Mouse (Mus musculus): ENCODE data around the gene Abca7.

The Abca7 gene

GRCm38 (mm10) chr10:80019471-80020131 is 23.3 kb downstream of the Abca7 start:
- intact Hi-C loops (cut with DNase I), result no loop called here

DNA sequence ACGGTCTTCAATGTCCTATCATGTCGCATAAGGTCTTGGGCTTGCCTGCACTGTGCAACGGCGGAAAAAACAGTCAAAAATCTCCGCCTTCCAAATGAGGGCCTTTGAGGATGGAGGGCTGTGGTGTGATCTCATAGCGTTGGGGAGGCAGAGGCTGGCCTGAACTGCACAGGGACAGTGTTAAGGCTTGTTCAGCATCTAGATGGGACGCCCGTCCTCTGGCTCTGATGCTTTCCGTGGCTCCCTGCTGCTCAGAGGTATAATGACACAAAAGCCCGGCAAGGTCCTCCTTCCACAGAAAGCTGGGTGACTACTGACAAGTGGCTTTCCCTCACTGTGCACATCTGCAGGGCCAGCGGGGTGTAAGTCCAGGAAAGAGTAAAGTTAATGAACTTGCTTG is 23.9 kb downstream of the Abca7 start:
- intact Hi-C loops (cut with DNase I), result no loop called here

DNA sequence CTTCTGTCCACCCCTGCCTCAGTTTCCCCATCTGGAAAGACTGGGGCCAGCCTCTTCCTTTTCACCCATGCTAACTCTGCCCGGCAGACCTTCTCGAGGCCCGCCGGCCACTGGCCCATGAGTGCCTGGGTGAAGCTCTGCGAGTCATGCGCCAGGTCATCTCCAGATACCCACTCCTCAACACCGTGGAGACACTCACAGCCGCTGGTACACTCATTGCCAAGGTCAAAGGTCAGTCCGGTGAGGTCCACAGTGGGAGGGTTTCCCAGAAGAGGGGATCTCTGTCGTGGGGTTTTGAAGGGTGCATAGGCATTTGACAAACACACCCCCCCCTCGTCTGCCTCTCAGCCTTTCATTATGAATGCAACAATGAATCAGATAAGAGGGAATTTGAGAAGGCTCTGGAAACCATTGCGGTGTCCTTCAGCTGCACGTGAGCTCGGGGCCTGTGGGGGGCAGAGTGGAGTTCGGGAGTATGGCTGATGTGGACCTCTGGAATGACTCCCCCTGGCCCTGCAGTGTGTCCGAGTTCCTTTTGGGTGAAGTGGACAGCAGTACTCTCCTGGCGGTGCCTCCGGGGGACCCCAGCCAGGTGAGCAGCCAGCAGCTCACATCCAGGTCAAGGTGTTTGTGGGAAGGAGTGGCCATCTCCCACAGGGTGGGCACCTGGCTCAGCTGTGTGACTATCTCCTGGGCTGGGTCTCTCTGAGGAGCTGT is 24.5 kb downstream of the Abca7 start:
- intact Hi-C loops (cut with DNase I), result no loop called here

GRCm38 (mm10) chr10:80021320-80021641 is 25.0 kb downstream of the Abca7 start:
- intact Hi-C loops (cut with DNase I), result no loop called here

- intact Hi-C loops (cut with DNase I), result no loop called here
These were observed 25.9 kb downstream of the Abca7 start for GRCm38 (mm10) chr10:80022164-80022563.

DNA sequence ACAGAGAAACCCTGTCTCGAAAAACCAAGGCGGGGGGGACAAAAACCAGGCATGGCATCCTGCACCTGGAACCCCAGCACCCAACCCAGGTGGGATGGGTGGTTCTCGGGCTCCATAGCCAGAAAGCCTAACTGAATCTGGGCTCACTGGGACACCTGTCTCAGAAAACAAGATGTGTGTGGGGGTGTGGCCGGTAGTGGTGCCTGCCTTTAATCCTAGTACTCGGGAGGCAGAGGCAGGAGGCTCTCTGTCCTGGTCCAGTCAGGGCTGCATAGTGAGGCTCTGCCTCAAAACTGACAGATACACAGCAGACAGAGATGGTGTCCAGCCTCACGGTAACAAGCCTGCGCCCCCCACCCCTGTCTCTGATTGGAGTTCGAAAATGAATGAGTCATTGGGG is 26.5 kb downstream of the Abca7 start:
- intact Hi-C loops (cut with DNase I), result no loop called here

DNA sequence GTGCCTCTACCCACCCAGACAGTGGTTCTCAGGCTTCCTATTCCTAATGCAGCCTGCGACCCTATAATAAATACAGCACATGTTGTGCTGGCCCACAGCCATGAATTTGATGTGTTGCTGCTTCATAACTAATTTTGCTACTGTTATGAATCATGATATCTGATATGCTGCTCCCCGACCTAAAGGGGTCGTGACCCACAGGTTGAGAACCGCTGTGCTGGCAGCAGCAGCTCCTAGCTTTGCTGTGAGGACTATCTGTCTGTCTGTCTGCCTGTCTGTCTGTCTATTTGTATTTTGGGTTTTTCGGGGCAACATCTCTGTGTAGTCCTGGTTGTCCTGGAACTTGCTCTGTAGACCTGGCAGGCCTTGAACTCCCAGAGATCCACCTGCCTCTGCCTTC is 27.5 kb downstream of the Abca7 start:
- intact Hi-C loops (cut with DNase I), result no loop called here

- intact Hi-C loops (cut with DNase I), result no loop called here
These were observed 28.1 kb downstream of the Abca7 start for GRCm38 (mm10) chr10:80024229-80025043.

- intact Hi-C loops (cut with DNase I), result no loop called here
These were observed 28.7 kb downstream of the Abca7 start for GRCm38 (mm10) chr10:80025044-80025347.

DNA sequence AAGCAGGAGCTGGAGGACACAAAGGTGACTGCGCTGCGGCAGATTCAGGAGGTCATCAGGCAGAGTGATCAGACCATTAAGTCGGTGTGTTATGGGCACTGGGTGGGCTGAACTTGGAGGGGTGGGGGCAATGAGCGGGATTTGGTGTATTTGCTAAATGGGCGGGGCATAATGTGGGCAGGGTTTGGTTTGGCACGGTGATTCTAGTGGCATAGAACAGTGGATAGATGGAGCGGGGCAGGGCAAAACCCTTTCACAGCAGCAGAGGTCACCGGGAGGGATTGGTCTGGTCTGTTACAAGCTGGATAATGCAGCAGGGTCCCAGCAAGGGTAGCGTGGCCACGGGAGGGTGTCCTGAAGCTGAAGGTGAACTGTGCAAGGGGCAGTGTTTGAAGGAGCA is 29.2 kb downstream of the Abca7 start:
- intact Hi-C loops (cut with DNase I), result no loop called here

DNA sequence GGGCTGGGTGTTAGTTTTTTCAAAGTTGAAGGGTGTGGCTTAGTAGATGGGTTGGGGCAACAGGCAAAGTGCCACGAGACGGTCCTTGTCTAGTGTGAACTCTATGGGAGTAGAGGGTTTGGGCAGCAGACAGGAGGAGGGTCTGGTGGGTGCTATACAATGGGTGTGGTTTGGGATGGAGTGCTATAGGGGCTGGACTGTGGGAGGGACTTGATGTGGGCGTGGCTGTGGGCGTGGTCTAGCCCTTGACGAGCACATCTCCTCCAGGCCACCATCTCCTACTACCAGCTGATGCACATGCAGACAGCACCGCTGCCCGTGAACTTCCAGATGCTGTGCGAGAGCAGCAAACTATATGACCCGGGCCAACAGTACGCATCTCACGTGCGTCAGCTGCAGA is 29.6 kb downstream of the Abca7 start:
- intact Hi-C loops (cut with DNase I), result no loop called here

DNA sequence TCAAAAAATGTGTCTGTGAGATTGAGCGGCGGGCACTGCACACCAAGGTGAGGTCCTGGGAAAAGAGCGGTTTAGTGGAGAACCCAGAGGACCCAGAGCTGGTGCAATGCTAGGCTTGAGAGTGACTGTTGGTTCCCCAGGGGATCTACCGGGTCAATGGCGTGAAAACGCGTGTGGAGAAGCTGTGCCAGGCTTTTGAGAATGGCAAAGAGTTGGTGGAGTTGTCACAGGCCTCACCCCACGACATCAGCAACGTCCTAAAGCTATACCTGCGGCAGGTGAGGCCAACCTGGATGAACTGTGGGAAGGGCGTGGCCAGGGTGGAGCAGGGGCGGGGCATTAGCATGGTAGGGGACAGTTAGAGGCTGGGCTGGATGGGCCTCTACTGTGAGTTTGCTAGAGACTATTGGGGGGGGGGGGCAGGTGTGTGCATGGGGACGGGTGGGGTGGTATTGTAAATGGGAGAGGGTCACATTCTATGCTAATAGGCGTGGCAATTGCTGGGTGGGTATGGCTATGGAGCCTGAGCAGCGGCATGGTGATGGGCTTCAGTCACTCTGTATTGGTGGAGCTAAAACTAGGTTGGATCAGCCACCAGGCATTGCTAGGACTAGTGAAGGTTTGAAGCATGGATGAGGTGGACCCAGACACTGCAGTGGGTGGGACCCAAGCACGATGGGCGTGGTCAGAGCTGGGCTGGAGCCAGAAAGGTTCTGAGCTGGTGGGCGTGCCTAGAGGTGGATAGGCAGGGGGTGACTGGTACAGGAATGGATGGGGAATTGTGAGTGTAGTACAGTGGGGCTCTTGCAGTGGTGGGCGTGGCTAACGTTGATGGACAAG is 31.6 kb downstream of the Abca7 start:
- intact Hi-C loops (cut with DNase I), result no loop called here

DNA sequence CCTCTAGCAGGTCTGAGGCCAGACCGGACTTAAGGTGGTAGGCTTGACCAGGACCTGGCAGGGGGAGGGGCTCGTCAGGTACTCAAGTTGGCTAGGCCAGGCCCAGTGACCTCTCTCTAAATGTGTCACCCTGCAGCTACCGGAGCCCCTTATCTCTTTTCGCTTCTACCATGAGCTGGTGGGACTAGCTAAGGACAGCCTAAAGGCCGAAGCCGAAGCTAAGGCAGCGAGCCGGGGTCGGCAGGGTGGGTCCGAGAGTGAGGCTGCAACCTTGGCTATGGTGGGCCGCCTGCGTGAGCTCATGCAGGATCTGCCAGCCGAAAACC is 32.2 kb downstream of the Abca7 start:
- intact Hi-C loops (cut with DNase I), result no loop called here

- intact Hi-C loops (cut with DNase I), result loop anchor here (5.0 kb wide), 1 partner anchor 33 kb away; the partner anchor contains the start of gene Abca7
These were observed 33.9 kb downstream of the Abca7 start for GRCm38 (mm10) chr10:80030191-80030590.

DNA sequence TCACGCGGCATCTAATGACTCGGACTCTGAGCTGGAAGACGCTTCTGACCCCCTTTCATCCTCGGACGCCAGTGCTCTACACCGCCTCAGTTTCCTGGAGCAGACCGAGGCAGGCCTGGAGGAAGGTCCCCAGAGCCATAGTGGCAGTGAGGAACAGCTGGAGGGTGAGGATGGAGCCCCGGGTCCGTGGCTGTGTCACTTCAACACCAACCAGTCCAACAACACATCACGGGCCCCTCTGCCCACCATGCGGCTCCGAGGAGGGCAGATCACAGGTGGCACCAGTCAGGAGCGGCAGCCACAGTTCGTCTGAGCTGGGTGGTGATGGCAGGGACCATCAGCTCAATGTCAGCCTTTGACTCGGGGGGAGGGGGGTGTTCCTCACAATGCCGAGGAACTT is 34.4 kb downstream of the Abca7 start:
- intact Hi-C loops (cut with DNase I), result loop anchor here (5.0 kb wide), 1 partner anchor 33 kb away; the partner anchor contains the start of gene Abca7

DNA sequence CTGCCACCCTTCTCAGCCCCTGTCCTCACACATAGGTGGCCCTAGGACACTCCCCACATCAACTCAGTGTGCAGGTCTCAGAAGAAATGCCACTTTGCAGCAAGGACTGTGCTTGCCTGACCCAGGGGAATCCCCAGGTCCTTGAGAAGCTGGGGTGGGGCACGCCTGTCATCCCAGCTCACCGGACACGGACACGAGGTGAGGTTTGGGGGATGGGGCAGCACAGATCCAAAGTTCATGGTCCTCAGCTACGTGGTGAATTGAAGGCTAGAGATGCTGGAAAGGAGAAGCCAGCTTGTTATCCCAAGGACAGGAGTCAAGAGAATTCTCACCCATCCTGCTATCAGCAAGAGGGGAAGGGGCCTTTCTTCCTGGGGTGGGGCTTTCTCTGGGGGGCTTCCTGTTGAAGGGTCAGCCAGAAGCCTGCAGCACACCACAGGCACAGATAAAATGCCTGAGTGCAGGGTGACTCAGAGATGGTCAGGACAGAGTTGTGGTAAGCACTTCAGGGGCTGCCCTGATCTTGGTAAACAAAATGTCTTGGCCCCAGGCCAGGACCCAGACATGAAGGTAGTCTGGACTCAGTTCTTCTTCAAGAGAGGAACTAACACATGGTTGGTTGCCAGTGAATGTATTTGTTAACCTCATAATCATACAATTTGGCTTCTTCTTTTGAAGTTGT is 36.6 kb downstream of the Abca7 start:
- intact Hi-C loops (cut with DNase I), result loop anchor here (5.0 kb wide), 1 partner anchor 36 kb away; the partner anchor contains the start of gene Abca7

- intact Hi-C loops (cut with DNase I), result loop anchor here (5.0 kb wide), 1 partner anchor 36 kb away; the partner anchor contains the start of gene Abca7
These were observed 37.5 kb downstream of the Abca7 start for GRCm38 (mm10) chr10:80033511-80034391.

GRCm38 (mm10) chr10:80035148-80035547 is 38.9 kb downstream of the Abca7 start:
- intact Hi-C loops (cut with DNase I), result loop anchor here (5.0 kb wide), 1 partner anchor 77 kb away; no protein-coding TSS in a partner anchor

GRCm38 (mm10) chr10:80035686-80036085 is 39.4 kb downstream of the Abca7 start:
- intact Hi-C loops (cut with DNase I), result loop anchor here (5.0 kb wide), 1 partner anchor 77 kb away; no protein-coding TSS in a partner anchor

DNA sequence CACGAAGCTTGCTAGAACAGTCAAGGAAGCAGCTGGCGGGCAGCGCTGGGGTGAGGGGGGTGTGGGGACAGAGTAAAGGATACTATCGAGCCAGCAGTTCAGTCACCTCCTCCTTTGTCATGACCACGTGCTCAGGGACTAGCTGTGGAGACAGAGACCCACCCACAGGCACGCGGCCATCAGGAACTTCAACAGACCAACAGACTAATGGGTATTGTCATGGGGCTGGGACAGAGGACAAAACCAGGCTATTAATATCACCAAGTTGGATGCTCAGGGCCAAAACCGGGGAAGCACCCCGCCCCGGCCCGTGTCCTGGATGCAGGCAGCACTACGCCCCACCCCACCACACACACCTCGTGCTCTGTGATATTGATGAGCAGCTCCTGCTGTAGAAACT is 40.5 kb downstream of the Abca7 start:
- intact Hi-C loops (cut with DNase I), result loop anchor here (5.0 kb wide), 1 partner anchor 75 kb away; no protein-coding TSS in a partner anchor
